Mouse (Mus musculus): ENCODE measurements around the gene Cyfip2. TPM values are rescaled to one million over a fixed set of nuclear protein-coding genes. Genes with fewer than 3 reads are reported as not detected.

Gene Cyfip2
- polyA plus RNA-seq, 2 experiments: 6.5 to 7.8 TPM

DNA sequence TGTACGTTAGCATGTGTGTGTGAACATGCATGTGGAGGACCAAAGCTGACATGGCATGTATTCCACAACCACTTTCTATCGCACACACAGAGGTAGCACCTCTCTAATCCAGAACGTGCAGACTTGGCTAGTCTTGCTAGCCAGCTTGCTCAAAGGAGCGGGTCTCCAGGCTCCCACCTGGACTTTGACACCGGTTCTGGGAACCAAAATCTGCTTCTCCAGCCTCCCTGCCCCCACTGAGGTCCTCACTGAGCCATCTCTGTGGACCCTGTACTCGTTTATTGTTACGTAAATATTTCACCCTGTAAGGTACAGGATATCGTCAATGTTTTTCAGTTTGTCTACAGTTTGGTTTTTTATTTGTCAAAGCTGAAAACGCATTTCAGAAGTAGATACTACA is 10.2 kb downstream of the Cyfip2 start:
- Histone ChIP-seq H3K9ac (ENCODE audit: low read depth, low read length, severe bottlenecking) (no peak overlapping the region), H3K4me1 (ENCODE audit: control insufficient read depth, insufficient read depth, low read length) (peaks cover 3% of the 10 kb centered on the region; the same call in 1 of the 2 replicates), H3K4me3 (replicated peaks; ENCODE audit: low read length) (no peak overlapping the region), H3K9me3 (ENCODE audit: control insufficient read depth, low read length) (no peaks in the 10 kb centered on the region), H3K4me2 (replicated peaks; ENCODE audit: low read depth, low read length, severe bottlenecking) (no peak overlapping the region), H3K36me3 (ENCODE audit: control insufficient read depth, insufficient read depth, low read length) (no peaks in the 10 kb centered on the region), H3K27ac (replicated peaks; ENCODE audit: low read depth, low read length) (no peak overlapping the region), H3K27me3 (ENCODE audit: control insufficient read depth, insufficient read depth, low read length) (no peaks in the 10 kb centered on the region)
- TF ChIP-seq POLR2A (IDR thresholded peaks at IDR 0.05; ENCODE audit: borderline replicate concordance, extremely low read depth, insufficient read depth, insufficient read length): no peak
- DNase-seq (ENCODE audit: low spot score) (no peak), ATAC-seq (ENCODE audit: low FRiP score, low read depth) (no peak)
- 87% methylated on average over 9 of the region's 9 CpGs for WGBS

DNA sequence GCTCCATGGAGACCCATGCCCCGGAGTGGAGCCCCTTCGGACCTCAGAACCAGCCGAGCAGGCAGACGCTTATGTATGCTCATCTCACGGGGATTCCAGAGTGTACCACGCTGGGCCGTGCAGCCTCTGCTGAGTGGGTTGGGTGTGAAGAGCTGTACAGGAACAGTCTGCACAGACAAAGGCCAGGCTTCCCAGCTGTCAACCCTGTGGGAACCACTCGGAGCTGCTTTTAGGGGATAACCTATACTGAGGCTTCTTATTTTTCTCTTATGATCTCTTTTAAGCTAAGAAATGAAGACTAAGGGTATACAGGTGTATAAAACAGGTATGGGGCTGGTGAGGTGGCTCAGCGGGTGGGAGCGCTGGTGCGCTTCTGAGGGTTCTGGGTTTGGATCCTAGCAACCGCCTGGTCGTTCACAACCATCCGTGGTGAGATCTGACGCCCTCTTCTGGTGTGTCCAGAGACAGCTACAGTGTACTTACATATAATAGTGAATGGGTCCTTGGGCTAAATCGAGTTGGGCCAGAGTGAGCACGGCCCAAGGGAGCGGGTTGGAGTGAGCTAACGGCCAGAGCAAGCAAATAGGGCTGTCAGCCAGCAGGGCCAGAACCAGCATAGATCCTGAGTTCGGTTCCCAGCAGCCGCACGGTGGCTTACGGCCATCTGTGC is 10.9 kb downstream of the Cyfip2 start:
- 86% methylated on average over 23 of the region's 23 CpGs for WGBS
- no peak overlapping the region for H3K27ac ChIP-seq (replicated peaks; ENCODE audit: low read depth, low read length)
- H3K9me3 ChIP-seq (ENCODE audit: control insufficient read depth, low read length): no peaks in the 10 kb centered on the region
- TF ChIP-seq POLR2A (IDR thresholded peaks at IDR 0.05; ENCODE audit: borderline replicate concordance, extremely low read depth, insufficient read depth, insufficient read length): no peak
- H3K4me3 ChIP-seq (replicated peaks; ENCODE audit: low read length): no peak overlapping the region
- no peaks in the 10 kb centered on the region for H3K27me3 ChIP-seq (ENCODE audit: control insufficient read depth, insufficient read depth, low read length)
- DNase-seq (ENCODE audit: low spot score): no peak
- H3K36me3 ChIP-seq (ENCODE audit: control insufficient read depth, insufficient read depth, low read length): no peaks in the 10 kb centered on the region
- peaks cover 3% of the 10 kb centered on the region; the same call in 1 of the 2 replicates for H3K4me1 ChIP-seq (ENCODE audit: control insufficient read depth, insufficient read depth, low read length)
- no peak overlapping the region for H3K9ac ChIP-seq (ENCODE audit: low read depth, low read length, severe bottlenecking)
- no peak for ATAC-seq (ENCODE audit: low FRiP score, low read depth)
- H3K4me2 ChIP-seq (replicated peaks; ENCODE audit: low read depth, low read length, severe bottlenecking): no peak overlapping the region

DNA sequence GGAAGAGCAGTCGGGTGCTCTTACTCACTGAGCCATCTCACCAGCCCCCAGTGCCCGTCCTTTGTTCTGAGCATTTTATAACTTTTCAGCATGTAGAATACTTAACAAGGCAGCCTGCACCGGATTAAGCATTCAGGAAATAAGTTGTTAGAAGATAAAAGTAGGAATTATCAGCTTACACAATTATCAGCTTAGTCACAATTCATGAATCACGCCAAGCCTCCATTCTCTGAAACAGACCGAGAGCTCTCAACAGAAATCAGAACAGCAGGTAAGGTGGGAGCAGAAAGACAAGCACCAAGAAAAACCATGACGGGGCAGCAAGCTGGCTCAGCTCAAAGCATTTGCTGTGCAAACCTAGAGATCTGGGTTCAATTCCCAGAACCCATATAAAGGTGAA is 12.8 kb downstream of the Cyfip2 start:
- Histone ChIP-seq H3K9ac (ENCODE audit: low read depth, low read length, severe bottlenecking) (no peak overlapping the region), H3K4me2 (replicated peaks; ENCODE audit: low read depth, low read length, severe bottlenecking) (no peak overlapping the region), H3K4me1 (ENCODE audit: control insufficient read depth, insufficient read depth, low read length) (peaks cover 3% of the 10 kb centered on the region; the same call in 1 of the 2 replicates), H3K9me3 (ENCODE audit: control insufficient read depth, low read length) (no peaks in the 10 kb centered on the region), H3K27ac (replicated peaks; ENCODE audit: low read depth, low read length) (no peak overlapping the region), H3K4me3 (replicated peaks; ENCODE audit: low read length) (no peak overlapping the region), H3K36me3 (ENCODE audit: control insufficient read depth, insufficient read depth, low read length) (no peaks in the 10 kb centered on the region), H3K27me3 (ENCODE audit: control insufficient read depth, insufficient read depth, low read length) (no peaks in the 10 kb centered on the region)
- WGBS: 68% methylated on average over 6 of the region's 6 CpGs
- DNase-seq (ENCODE audit: low spot score): no peak
- no peak for TF ChIP-seq POLR2A (IDR thresholded peaks at IDR 0.05; ENCODE audit: borderline replicate concordance, extremely low read depth, insufficient read depth, insufficient read length)
- ATAC-seq (ENCODE audit: low FRiP score, low read depth): no peak

DNA sequence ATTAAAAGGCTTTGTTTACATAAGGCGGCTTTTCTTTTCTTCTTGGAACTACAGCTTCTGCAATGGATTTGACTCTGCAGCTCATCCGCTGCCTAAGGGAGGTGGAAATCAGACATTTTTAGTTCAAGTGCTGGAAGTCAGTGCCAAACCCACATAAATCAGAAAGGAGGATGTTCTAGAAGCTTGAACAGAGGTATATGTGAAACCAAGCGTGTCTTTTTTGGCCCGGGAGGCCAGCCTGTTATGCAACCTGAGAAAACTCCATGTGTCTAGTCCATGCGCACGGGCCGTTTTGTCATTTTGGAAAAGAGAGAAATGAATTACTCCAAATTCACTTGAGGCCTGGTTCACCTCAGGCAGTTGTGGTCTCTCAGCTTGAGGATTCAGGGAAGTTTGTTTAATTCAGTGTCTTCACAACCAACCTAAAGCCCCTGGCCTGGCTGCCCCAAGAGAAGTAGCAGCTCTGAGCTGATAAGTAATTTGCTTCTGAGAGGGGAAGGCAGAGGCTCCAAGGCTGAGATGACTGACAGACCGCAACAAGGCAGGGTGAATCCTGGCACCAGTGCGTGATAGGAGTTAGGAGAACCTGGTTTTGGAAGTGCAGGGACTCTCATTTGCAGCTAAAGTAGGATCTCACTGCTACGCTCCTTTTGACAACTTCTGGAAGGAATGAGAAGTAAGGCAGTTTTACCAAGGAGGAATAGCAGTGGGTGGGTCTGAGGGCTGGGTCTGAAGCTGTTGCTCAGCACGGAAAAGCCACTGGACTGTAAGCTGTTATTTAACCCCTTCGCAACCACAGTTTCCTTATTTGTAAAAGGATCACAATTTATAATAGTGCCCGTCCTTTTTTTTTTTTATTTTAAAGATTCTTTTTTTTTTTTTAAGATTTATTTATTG is 13.5 kb downstream of the Cyfip2 start:
- Histone ChIP-seq H3K4me3 (replicated peaks; ENCODE audit: low read length) (no peak overlapping the region), H3K36me3 (ENCODE audit: control insufficient read depth, insufficient read depth, low read length) (no peaks in the 10 kb centered on the region), H3K4me2 (replicated peaks; ENCODE audit: low read depth, low read length, severe bottlenecking) (no peak overlapping the region), H3K27ac (replicated peaks; ENCODE audit: low read depth, low read length) (no peak overlapping the region), H3K4me1 (ENCODE audit: control insufficient read depth, insufficient read depth, low read length) (peaks cover 3% of the 10 kb centered on the region; the same call in 1 of the 2 replicates), H3K9me3 (ENCODE audit: control insufficient read depth, low read length) (no peaks in the 10 kb centered on the region), H3K9ac (ENCODE audit: low read depth, low read length, severe bottlenecking) (no peak overlapping the region), H3K27me3 (ENCODE audit: control insufficient read depth, insufficient read depth, low read length) (no peaks in the 10 kb centered on the region)
- WGBS: 68% methylated on average over 13 of the region's 13 CpGs
- DNase-seq (ENCODE audit: low spot score) (no peak), ATAC-seq (ENCODE audit: low FRiP score, low read depth) (no peak)
- TF ChIP-seq POLR2A (IDR thresholded peaks at IDR 0.05; ENCODE audit: borderline replicate concordance, extremely low read depth, insufficient read depth, insufficient read length): no peak

DNA sequence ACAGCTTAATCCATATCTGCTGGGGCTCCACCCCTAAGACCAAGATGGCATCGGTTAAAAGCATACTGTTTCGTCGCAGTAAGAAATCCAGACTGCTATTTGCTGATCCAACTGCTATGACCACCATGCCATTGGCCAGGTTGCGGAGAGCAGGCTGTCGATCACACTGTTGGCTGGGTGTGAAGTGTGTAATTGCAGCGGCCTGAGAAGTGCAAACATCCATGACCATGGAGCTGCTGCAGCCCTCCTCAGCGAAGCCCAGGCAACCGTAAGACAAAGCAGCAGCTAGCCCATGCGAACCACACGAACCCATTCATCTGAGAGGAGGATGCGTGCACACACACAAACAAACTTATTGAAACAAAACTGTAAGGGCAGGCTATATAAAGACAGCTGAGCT is 18.3 kb downstream of the Cyfip2 start:
- 86% methylated on average over 11 of the region's 11 CpGs for WGBS

More for the DNA sequence above, 18.3 kb downstream of the Cyfip2 start:
- Histone ChIP-seq H3K27ac (replicated peaks; ENCODE audit: low read depth, low read length) (no peak overlapping the region), H3K9ac (ENCODE audit: low read depth, low read length, severe bottlenecking) (no peak overlapping the region), H3K27me3 (ENCODE audit: control insufficient read depth, insufficient read depth, low read length) (no peaks in the 10 kb centered on the region), H3K4me3 (replicated peaks; ENCODE audit: low read length) (no peak overlapping the region), H3K4me2 (replicated peaks; ENCODE audit: low read depth, low read length, severe bottlenecking) (no peak overlapping the region), H3K9me3 (ENCODE audit: control insufficient read depth, low read length) (no peaks in the 10 kb centered on the region), H3K36me3 (ENCODE audit: control insufficient read depth, insufficient read depth, low read length) (peaks cover under 1% of the 10 kb centered on the region; the same call in 1 of the 2 replicates), H3K4me1 (ENCODE audit: control insufficient read depth, insufficient read depth, low read length) (peaks cover 3% of the 10 kb centered on the region; the same call in 1 of the 2 replicates)
- ATAC-seq (ENCODE audit: low FRiP score, low read depth) (no peak), DNase-seq (ENCODE audit: low spot score) (no peak)
- no peak for TF ChIP-seq POLR2A (IDR thresholded peaks at IDR 0.05; ENCODE audit: borderline replicate concordance, extremely low read depth, insufficient read depth, insufficient read length)
